Mouse (Mus musculus) MEL-GATA-1-ER (cell line): ENCODE results near the gene Slc26a10.
"Not testable (repeated sequence)": the region's sequence is repeated elsewhere in the genome, so short reads cannot be mapped to it uniquely, and the experiment has no call there.

ENCODE experiments used
- DNase-seq: peaks from one replicate; pipeline ENCODE4 v3.0.0-alpha.2; 2012; ENCODE audit warnings: low read depth; ENCODE audit errors: extremely low read depth

The Slc26a10 gene

GRCm38 (mm10) chr10:127164190-127164589, 16.3 kb downstream of the Slc26a10 start:
- DNase-seq = no peak

DNA sequence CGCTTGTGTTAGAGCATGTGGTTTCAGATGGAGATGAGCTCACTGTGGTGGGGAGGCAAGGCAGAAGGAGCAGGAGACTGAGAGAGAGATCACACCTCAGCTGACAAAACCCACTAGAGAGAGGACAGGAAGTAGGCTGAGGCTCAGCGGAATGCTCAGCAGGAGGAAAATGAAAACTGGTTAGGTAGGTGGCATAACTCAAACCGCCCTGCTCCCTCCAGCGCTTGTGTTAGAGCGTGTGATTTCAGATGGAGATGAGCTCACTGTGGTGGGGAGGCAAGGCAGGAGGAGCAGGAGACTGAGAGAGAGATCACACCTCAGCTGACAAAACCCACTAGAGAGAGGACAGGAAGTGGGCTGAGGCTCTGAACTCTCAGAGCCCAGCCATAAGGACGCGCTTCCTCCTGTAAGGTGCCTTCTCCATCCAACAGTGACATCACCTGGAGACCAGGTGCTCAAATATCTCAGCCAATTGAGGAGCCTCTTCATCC, 17.6 kb downstream of the Slc26a10 start:
- not testable (repeated sequence) for DNase-seq

- peak; percentile 34 for DNase-seq
These were observed 19.7 kb downstream of the Slc26a10 start for GRCm38 (mm10) chr10:127160728-127161127.

GRCm38 (mm10) chr10:127160081-127160480, 20.4 kb downstream of the Slc26a10 start:
- no peak for DNase-seq

GRCm38 (mm10) chr10:127158471-127158870, 22.0 kb downstream of the Slc26a10 start:
- DNase-seq = no peak

GRCm38 (mm10) chr10:127156511-127156910, 23.9 kb downstream of the Slc26a10 start:
- no peak for DNase-seq

DNA sequence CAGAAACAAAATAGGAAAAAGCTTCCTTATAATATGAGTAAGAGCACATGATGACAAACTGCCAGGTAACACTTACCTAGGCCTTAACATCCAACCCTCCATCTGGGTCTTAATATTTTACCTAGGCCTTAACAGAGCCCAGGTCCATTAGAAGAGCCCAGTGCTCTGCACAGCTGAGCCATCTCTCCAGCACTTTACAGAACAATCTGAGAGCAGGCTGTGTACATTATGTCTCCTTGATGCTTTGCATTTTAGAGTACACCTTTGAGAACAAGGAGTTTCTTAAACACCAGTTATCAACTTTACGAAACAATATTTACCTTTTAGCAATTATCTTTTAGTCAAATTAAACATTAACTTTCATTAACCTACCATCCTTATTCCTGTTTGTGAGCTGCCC, 24.4 kb downstream of the Slc26a10 start:
- DNase-seq = no peak

- no peak for DNase-seq
These were observed 25.8 kb downstream of the Slc26a10 start for GRCm38 (mm10) chr10:127154652-127155051.

DNA sequence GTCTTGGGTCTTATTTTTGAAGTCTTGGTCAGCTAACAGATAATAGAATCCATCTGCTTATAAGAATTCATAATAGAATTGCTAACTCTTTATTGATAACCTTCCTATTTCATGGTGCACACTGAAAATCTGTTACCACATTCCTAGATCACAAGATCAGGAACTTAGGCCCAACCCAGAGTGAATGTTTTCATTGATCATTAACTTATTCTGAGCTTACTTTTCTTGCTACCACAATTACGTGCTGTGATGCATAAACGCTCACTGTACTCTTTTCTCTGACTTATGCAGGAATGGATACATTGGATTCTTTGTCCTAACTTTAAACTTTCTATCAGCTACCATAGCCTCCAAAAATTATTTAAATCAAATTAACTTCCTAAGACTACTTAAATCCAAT, 26.2 kb downstream of the Slc26a10 start:
- no peak for DNase-seq

- DNase-seq = no peak
These were observed 27.1 kb downstream of the Slc26a10 start for GRCm38 (mm10) chr10:127153323-127153722.

- DNase-seq = not testable (repeated sequence)
These were observed 27.9 kb downstream of the Slc26a10 start for GRCm38 (mm10) chr10:127152556-127152955.

- not testable (repeated sequence) for DNase-seq
These were observed 29.2 kb downstream of the Slc26a10 start for GRCm38 (mm10) chr10:127151233-127151632.

DNA sequence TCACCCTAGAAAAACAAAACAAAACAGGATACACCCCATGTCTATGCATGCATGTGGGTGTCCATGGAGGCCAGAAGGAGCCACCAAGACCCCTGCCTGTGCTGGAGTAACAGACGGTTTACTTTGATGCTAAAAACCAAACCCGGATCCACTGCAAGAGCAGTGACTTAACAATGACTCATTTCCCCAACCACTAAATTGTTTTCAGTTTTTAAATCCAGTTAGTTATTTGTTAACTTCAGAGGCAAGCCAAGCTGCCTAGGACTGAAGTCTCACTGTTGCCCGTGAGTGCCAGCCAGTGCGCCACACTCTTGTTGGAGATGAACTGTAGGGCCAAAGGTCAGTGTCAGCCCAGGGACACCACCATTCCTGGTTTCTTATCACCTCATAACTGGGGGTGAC, 30.0 kb downstream of the Slc26a10 start:
- DNase-seq = no peak

DNA sequence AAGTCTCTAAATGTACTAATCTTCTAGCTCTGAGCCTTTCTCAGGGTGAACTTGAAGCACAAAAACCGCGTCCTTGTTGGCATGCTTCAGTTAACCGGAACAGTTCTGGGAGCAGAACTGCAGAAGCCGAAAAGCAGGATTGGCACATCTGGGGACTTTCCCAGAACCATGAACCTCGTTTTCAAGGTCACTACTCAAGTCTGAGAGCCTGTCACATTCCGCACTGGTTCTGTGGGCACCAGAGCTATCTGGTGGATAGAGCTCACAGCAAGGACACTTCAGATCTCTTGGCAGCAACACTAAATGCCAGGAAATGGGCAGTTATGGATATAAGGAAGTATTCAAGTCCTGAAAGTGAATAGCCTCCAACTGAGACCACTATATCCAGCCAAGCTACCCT, 33.3 kb downstream of the Slc26a10 start:
- DNase-seq = no peak

DNA sequence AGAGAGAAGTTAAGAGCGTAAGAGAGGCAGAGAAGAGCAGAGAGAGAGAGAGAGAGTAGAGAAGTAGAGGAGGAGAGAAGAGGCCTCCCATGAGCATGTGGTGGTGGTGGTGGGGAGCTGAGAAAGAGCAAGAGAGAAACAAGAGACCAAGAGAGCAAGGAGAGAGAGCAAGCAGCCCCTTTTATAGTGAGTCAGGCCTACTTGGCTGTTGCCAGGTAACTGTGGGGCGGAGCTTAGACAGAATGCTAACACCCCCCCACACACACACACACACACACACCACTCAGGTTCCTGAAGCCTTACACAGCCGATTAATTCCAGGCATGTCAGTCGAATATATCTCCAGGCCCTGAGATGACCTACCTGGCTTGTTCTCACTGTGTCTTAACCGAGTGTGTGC, 35.1 kb downstream of the Slc26a10 start:
- DNase-seq = no peak

DNA sequence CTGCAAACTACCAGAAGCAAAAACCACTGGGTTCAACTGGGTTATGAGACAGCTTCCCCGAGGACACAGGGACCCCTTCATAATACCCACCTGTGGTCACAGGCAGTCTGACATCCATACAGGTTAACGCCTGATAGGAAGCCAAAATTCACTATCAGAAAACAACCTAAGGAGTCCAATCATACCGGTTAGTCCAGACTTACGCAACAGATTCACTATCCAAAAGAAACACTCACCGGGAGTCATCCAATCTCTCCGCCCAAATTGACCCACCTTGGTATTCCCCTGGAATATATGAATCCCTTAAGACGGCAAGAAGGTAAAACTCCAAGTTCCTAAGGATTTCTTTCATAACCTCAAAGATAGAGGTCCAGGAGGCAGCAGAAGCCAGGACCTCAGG, 35.9 kb downstream of the Slc26a10 start:
- no peak for DNase-seq

DNA sequence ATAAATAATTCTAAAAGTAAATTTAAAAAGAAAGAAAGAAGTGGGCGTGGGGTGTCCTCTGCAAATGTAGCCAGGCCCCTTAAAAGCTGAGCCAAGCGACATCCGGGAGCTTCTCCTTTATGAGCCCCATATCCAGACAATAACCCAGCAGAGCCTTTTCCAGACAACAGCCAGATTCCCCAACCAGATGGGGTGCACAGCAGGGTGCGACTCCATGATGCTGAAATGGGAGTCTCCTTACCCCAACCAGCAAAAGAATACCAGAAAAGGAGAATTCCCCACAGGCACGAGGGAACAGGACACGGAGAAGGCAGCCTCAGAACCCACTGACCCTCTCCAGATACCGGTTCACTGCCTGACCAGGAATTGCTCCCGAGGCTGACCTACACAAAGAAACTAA, 37.2 kb downstream of the Slc26a10 start:
- no peak for DNase-seq

DNA sequence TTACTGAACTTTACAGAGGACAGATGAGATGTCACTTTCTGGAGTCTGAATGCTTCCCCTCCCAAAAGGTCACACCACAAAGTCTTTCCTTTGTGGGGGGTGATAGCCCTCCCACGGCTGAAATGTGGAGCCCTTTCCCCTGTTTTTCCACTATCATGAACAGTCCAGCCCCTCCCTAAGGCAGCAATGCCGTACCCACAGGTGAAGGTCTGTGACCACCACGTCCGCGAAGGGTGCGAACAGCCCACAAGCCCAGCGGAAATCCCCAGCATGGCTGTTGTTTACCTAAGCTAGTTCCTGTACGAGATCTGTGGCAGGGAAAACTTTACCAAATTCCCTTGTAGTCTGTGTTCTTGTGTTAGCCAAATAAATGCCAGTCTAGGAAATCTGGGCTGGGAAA, 38.9 kb downstream of the Slc26a10 start:
- DNase-seq = no peak

DNA sequence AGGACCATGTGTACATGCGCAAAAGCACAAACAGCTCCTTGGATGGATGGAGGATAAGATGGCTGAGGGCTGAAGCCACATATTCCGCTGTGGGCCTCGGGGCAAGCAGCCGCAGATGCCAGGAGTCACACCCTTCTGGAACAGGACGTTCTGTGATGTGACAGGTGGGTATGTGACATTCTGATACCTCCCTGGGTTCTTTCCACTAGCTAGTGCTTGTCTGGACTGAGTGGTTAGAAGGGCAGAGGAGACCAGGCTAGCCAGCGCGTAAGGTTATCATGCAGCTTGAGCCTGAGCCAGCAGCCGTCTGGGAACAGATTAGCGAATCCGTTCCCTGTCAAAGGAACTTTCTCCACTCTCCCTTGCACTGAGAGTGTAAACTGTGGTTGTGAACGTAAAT, 39.5 kb downstream of the Slc26a10 start:
- no peak for DNase-seq

- no peak for DNase-seq
These were observed 41.9 kb downstream of the Slc26a10 start for GRCm38 (mm10) chr10:127138328-127139141.

- no peak for DNase-seq
These were observed 42.5 kb downstream of the Slc26a10 start for GRCm38 (mm10) chr10:127137896-127138295.

GRCm38 (mm10) chr10:127136510-127136909, 43.9 kb downstream of the Slc26a10 start:
- DNase-seq = peak; percentile 63
